Mouse (Mus musculus): ENCODE measurements at regions not wholly inside any gene's neighbourhood (a gene's known extent, or its start where the extent isn't known, plus 50 kb on each side); places are given as distances from the start of the nearest gene placed in this dataset.

DNA sequence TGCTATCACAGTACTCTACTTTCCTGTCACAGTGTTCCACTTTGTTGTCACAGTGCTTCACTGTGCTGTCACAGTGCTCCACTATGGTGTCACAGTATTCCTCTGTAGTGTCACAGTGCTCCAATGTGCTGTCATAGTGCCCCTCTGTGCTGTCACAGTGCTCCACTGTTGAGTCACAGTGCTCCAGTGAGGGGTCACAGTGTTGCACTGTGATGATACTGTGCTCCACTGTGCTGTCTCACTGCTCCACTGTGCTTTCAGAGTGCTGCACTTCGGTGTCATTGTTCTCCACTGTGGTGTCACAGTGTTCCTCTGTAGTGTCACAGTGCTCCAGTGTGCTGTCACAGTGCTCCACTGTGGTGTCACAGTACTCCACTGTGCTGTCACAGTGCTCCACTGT is 75.0 kb upstream of the Trpm1 start:
- no peaks in the 10 kb centered on the region for H3K27me3 ChIP-seq (ENCODE audit: control insufficient read depth, insufficient read depth, low read length)
- H3K36me3 ChIP-seq (ENCODE audit: control insufficient read depth, insufficient read depth) = no peaks in the 10 kb centered on the region
- WGBS = 79% methylated on average over 1 of the region's 1 CpGs
- no peak overlapping the region for H3K9ac ChIP-seq (ENCODE audit: low read length)
- H3K4me1 ChIP-seq (ENCODE audit: control insufficient read depth, insufficient read depth, low read length) = no peaks in the 10 kb centered on the region
- no peak overlapping the region for H3K27ac ChIP-seq (ENCODE audit: low read length)
- no peak for ATAC-seq (replicated peaks; ENCODE audit: extremely low read depth, insufficient read depth, low FRiP score)
- H3K4me2 ChIP-seq (ENCODE audit: low read depth, low read length) = no peak overlapping the region
- H3K9me3 ChIP-seq (replicated peaks; ENCODE audit: control insufficient read depth, low read length) = no peaks in the 10 kb centered on the region
- H3K4me3 ChIP-seq (ENCODE audit: low read length) = no peak overlapping the region

DNA sequence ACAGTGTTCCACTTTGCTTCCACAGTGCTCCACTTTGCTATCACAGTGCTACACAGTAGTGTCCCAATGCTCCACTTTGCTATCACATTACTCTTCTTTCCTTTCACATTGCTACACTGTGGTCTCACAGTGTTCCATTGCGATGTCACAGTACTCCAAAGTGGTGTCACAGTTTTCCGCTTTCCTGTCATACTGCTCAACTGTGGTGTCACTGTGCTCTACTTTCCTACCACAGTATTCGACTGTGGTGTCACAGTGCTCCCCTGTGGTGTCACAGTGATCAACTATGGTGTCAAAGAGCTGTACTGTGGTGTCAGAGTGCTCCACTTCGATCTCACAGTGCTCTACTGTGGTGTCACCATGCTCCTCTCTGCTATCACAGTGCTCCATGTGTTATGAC is 76.1 kb upstream of the Trpm1 start:
- Histone ChIP-seq H3K27ac (ENCODE audit: low read length) (no peak overlapping the region), H3K27me3 (ENCODE audit: control insufficient read depth, insufficient read depth, low read length) (no peaks in the 10 kb centered on the region), H3K9me3 (replicated peaks; ENCODE audit: control insufficient read depth, low read length) (no peaks in the 10 kb centered on the region), H3K36me3 (ENCODE audit: control insufficient read depth, insufficient read depth) (no peaks in the 10 kb centered on the region), H3K9ac (ENCODE audit: low read length) (no peak overlapping the region), H3K4me1 (ENCODE audit: control insufficient read depth, insufficient read depth, low read length) (no peaks in the 10 kb centered on the region), H3K4me3 (ENCODE audit: low read length) (no peak overlapping the region), H3K4me2 (ENCODE audit: low read depth, low read length) (no peak overlapping the region)
- ATAC-seq (replicated peaks; ENCODE audit: extremely low read depth, insufficient read depth, low FRiP score) = peak; percentile 39; the same call in 1 of the 2 replicates
- WGBS = 66% methylated on average over 4 of the region's 4 CpGs

DNA sequence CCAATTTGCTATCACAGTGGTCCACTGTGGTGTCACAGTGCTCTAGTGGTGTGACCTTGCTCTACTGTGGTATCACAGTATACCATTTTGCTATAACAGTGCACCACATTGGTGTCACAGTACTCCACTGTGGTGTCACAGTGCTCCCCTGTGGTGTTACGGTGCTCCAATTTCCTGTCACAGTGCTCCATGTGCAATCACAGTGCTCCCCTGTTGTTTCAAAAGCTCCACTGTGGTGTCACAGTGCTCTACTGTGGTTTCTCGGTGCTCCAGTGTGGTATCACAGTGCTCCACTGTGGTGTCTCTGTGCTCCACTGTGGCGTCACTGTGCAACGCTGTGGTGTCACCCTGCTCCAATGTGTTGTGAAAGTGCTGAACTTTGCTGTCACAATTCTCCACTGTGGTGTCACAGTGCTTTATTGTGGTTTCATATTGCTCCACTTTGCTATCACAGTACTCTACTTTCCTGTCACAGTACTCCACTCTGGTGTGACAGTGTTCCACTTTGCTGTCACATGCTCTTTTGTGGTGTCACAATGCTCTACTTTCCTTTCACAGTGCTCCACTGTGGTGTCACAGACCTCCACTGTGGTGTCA is 76.8 kb upstream of the Trpm1 start:
- H3K27me3 ChIP-seq (ENCODE audit: control insufficient read depth, insufficient read depth, low read length) = no peaks in the 10 kb centered on the region
- H3K27ac ChIP-seq (ENCODE audit: low read length) = no peak overlapping the region
- 84% methylated on average over 4 of the region's 4 CpGs for WGBS
- no peaks in the 10 kb centered on the region for H3K4me1 ChIP-seq (ENCODE audit: control insufficient read depth, insufficient read depth, low read length)
- no peak overlapping the region for H3K4me3 ChIP-seq (ENCODE audit: low read length)
- no peak overlapping the region for H3K4me2 ChIP-seq (ENCODE audit: low read depth, low read length)
- ATAC-seq (replicated peaks; ENCODE audit: extremely low read depth, insufficient read depth, low FRiP score) = no peak
- no peaks in the 10 kb centered on the region for H3K9me3 ChIP-seq (replicated peaks; ENCODE audit: control insufficient read depth, low read length)
- no peak overlapping the region for H3K9ac ChIP-seq (ENCODE audit: low read length)
- H3K36me3 ChIP-seq (ENCODE audit: control insufficient read depth, insufficient read depth) = no peaks in the 10 kb centered on the region

DNA sequence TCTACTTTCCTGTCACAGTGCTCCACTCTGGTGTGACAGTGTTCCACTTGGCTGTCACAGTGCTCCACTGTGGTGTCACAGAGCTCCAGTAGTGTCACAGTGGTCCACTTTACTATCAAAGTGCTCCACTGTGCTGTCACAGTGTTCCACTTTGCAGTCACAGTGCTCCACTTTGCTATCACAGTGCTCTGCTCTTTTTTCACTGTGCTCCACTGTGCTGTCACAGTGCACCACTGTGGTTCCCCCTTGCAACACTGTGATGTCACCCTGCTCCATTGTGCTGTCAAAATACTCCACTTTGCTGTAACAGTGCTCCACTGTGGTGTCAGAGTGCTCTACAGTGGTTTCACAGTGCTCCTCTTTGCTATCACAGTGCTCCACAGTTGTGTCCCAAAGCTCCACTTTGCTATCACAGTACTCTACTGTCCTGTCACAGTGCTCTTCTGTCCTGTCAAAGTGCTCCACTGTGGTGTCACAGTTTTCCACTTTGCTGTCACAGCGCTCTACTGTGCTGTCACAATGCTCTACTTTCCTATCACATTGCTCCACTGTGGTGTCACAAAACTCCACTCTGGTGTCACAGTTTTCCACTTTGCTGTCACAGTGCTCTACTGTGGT is 77.8 kb upstream of the Trpm1 start:
- no peak for ATAC-seq (replicated peaks; ENCODE audit: extremely low read depth, insufficient read depth, low FRiP score)
- H3K36me3 ChIP-seq (ENCODE audit: control insufficient read depth, insufficient read depth) = no peaks in the 10 kb centered on the region
- H3K27ac ChIP-seq (ENCODE audit: low read length) = no peak overlapping the region
- H3K4me3 ChIP-seq (ENCODE audit: low read length) = no peak overlapping the region
- WGBS = 90% methylated on average over 1 of the region's 1 CpGs
- H3K27me3 ChIP-seq (ENCODE audit: control insufficient read depth, insufficient read depth, low read length) = no peaks in the 10 kb centered on the region
- H3K9me3 ChIP-seq (replicated peaks; ENCODE audit: control insufficient read depth, low read length) = no peaks in the 10 kb centered on the region
- H3K4me1 ChIP-seq (ENCODE audit: control insufficient read depth, insufficient read depth, low read length) = no peaks in the 10 kb centered on the region
- H3K9ac ChIP-seq (ENCODE audit: low read length) = no peak overlapping the region
- no peak overlapping the region for H3K4me2 ChIP-seq (ENCODE audit: low read depth, low read length)

DNA sequence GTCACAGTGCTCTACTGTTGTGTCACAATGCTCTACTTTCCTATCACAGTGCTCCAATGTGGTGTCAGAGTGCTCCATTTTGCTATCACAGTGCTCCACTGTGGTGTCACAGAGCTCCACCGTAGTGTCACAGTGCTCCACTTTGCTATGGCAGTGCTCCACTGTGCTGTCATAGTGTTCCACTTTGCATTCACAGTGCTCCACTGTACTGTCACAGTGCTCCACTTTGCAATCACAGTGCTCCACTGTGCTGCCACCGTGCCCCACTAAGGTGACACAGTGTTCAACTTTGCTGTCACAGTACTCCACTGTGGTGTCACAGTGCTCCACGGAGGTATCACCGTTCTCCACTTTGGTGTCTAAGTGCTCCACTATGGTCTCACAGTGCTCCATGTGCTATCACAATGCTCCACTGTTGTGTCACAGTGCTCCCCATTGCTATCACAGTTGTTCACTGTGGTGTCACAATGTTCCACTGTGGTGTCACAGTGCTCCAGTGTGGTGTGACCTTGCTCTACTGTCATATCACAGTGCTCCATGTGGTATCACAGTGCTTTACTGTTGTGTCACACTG is 78.9 kb upstream of the Trpm1 start:
- Histone ChIP-seq H3K4me2 (ENCODE audit: low read depth, low read length) (no peak overlapping the region), H3K4me3 (ENCODE audit: low read length) (no peak overlapping the region), H3K27me3 (ENCODE audit: control insufficient read depth, insufficient read depth, low read length) (no peaks in the 10 kb centered on the region), H3K9me3 (replicated peaks; ENCODE audit: control insufficient read depth, low read length) (no peaks in the 10 kb centered on the region), H3K9ac (ENCODE audit: low read length) (no peak overlapping the region), H3K27ac (ENCODE audit: low read length) (no peak overlapping the region), H3K4me1 (ENCODE audit: control insufficient read depth, insufficient read depth, low read length) (no peaks in the 10 kb centered on the region), H3K36me3 (ENCODE audit: control insufficient read depth, insufficient read depth) (no peaks in the 10 kb centered on the region)
- 88% methylated on average over 4 of the region's 4 CpGs for WGBS
- no peak for ATAC-seq (replicated peaks; ENCODE audit: extremely low read depth, insufficient read depth, low FRiP score)

DNA sequence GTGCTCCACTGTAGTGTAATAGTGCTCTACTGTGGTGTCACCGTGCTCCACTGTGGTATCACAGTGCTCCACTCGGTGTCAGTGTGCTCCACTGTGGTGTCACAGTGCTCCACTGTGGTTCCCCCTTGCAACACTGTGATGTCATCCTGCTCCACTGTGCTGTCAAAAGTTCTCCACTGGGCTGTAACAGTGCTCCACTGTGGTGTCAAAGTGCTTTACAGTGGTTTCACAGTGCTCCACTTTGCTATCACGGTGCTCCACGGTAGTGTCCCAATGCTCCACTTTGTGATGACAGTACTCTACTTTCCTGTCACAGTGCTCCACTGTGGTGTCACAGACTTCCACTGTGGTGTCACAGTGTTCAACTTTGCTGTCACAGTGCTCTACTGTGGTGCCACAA is 79.4 kb upstream of the Trpm1 start:
- H3K4me3 ChIP-seq (ENCODE audit: low read length) = no peak overlapping the region
- ATAC-seq (replicated peaks; ENCODE audit: extremely low read depth, insufficient read depth, low FRiP score) = no peak
- no peak overlapping the region for H3K27ac ChIP-seq (ENCODE audit: low read length)
- no peaks in the 10 kb centered on the region for H3K4me1 ChIP-seq (ENCODE audit: control insufficient read depth, insufficient read depth, low read length)
- H3K27me3 ChIP-seq (ENCODE audit: control insufficient read depth, insufficient read depth, low read length) = no peaks in the 10 kb centered on the region
- no peaks in the 10 kb centered on the region for H3K36me3 ChIP-seq (ENCODE audit: control insufficient read depth, insufficient read depth)
- H3K9me3 ChIP-seq (replicated peaks; ENCODE audit: control insufficient read depth, low read length) = no peaks in the 10 kb centered on the region
- 93% methylated on average over 4 of the region's 4 CpGs for WGBS
- H3K9ac ChIP-seq (ENCODE audit: low read length) = no peak overlapping the region
- H3K4me2 ChIP-seq (ENCODE audit: low read depth, low read length) = no peak overlapping the region

DNA sequence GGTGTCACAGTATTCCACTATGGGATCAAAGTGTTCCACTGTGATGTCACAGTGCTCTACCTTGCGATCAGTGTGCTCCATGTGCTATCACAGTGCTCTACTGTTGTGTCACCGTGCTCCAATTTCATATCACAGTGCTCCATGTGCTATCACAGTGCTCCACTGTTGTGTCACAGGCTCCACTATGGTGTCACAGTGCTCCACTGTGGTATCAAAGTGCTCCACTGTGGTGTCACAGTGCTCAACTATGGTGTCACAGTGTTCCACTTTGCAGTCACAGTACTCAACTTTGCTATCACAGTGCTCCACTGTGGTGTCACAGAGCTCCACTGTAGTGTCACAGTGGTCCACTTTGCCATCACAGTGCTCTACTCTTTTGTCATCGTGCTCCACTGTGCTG is 79.9 kb upstream of the Trpm1 start:
- Histone ChIP-seq H3K4me1 (ENCODE audit: control insufficient read depth, insufficient read depth, low read length) (no peaks in the 10 kb centered on the region), H3K9me3 (replicated peaks; ENCODE audit: control insufficient read depth, low read length) (no peaks in the 10 kb centered on the region), H3K36me3 (ENCODE audit: control insufficient read depth, insufficient read depth) (no peaks in the 10 kb centered on the region), H3K27ac (ENCODE audit: low read length) (no peak overlapping the region), H3K27me3 (ENCODE audit: control insufficient read depth, insufficient read depth, low read length) (no peaks in the 10 kb centered on the region), H3K4me3 (ENCODE audit: low read length) (no peak overlapping the region), H3K9ac (ENCODE audit: low read length) (no peak overlapping the region), H3K4me2 (ENCODE audit: low read depth, low read length) (no peak overlapping the region)
- WGBS = 79% methylated on average over 3 of the region's 3 CpGs
- no peak for ATAC-seq (replicated peaks; ENCODE audit: extremely low read depth, insufficient read depth, low FRiP score)

DNA sequence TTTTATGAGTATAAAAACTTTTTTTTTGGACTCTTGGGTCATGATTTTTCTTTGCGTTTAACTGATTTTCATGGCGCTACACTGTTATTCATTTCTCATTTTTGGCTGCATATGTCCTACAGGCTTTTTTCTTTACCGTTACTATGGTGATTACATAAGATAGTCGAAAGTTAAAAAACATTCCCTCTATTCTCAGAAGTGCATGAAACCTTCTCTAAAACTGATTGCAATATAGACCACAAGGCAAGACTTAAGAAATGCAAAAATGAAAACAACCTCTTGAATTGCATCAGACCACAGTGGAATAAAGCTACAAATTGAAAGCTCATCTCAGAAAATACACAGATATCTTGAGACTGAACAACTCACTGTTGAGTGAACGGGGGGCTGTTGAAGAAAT is 82.7 kb upstream of the Trpm1 start:
- no peak for ATAC-seq (replicated peaks; ENCODE audit: extremely low read depth, insufficient read depth, low FRiP score)

DNA sequence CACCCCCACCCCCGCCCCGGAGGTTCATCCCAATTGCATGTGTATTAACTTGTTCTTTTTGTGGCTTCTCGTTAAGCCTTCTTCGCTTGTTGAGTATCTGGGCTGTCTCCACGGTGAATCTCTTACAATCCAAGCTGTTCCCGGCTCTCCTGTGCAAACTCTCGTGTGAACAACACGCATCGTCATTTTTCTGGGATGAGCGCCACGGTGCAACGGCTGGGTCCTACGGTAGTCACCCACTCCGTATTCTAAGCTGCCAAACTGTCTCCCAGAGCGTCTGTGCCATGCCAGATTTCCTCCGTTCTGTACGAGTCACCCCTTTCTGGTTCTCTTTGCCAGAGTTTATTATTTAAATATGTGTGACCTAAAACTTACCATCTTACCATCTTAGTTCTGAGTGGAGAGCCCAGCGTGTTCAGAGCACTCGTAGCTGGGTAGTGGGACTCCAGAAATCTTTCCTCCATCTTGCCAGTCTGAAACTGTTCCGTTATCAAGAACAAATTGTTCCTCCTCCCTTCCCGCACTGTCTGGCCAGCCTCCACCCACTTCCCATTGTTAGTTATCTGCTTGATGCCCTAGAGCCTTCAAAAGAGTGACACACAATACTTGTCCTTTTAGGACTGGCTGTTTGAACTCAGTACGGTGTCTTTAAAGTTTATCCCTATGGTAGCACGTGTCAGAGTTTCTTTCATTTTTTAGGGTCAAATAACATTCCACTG is 87.9 kb upstream of the Trpm1 start:
- Histone ChIP-seq H3K27ac (ENCODE audit: low read length) (no peak overlapping the region), H3K9me3 (replicated peaks; ENCODE audit: control insufficient read depth, low read length) (no peaks in the 10 kb centered on the region)
- ATAC-seq (replicated peaks; ENCODE audit: extremely low read depth, insufficient read depth, low FRiP score) = no peak

More for the DNA sequence above, 82.7 kb upstream of the Trpm1 start:
- H3K27ac ChIP-seq (ENCODE audit: low read length) = no peak overlapping the region
- H3K4me3 ChIP-seq (ENCODE audit: low read length) = no peak overlapping the region
- H3K9me3 ChIP-seq (replicated peaks; ENCODE audit: control insufficient read depth, low read length) = no peaks in the 10 kb centered on the region
- no peak overlapping the region for H3K4me2 ChIP-seq (ENCODE audit: low read depth, low read length)
- H3K36me3 ChIP-seq (ENCODE audit: control insufficient read depth, insufficient read depth) = no peaks in the 10 kb centered on the region
- 84% methylated on average over 5 of the region's 5 CpGs for WGBS
- H3K27me3 ChIP-seq (ENCODE audit: control insufficient read depth, insufficient read depth, low read length) = no peaks in the 10 kb centered on the region
- H3K9ac ChIP-seq (ENCODE audit: low read length) = no peak overlapping the region
- no peaks in the 10 kb centered on the region for H3K4me1 ChIP-seq (ENCODE audit: control insufficient read depth, insufficient read depth, low read length)

More for the DNA sequence above, 87.9 kb upstream of the Trpm1 start:
- Histone ChIP-seq H3K4me2 (ENCODE audit: low read depth, low read length) (no peak overlapping the region), H3K4me3 (ENCODE audit: low read length) (no peak overlapping the region), H3K9ac (ENCODE audit: low read length) (no peak overlapping the region), H3K4me1 (ENCODE audit: control insufficient read depth, insufficient read depth, low read length) (peaks cover 7% of the 10 kb centered on the region), H3K27me3 (ENCODE audit: control insufficient read depth, insufficient read depth, low read length) (no peaks in the 10 kb centered on the region), H3K36me3 (ENCODE audit: control insufficient read depth, insufficient read depth) (no peaks in the 10 kb centered on the region)
- WGBS = 76% methylated on average over 23 of the region's 23 CpGs
